ENCODE assay signal across 9 mouse cellular contexts in the genomic region with DNA sequence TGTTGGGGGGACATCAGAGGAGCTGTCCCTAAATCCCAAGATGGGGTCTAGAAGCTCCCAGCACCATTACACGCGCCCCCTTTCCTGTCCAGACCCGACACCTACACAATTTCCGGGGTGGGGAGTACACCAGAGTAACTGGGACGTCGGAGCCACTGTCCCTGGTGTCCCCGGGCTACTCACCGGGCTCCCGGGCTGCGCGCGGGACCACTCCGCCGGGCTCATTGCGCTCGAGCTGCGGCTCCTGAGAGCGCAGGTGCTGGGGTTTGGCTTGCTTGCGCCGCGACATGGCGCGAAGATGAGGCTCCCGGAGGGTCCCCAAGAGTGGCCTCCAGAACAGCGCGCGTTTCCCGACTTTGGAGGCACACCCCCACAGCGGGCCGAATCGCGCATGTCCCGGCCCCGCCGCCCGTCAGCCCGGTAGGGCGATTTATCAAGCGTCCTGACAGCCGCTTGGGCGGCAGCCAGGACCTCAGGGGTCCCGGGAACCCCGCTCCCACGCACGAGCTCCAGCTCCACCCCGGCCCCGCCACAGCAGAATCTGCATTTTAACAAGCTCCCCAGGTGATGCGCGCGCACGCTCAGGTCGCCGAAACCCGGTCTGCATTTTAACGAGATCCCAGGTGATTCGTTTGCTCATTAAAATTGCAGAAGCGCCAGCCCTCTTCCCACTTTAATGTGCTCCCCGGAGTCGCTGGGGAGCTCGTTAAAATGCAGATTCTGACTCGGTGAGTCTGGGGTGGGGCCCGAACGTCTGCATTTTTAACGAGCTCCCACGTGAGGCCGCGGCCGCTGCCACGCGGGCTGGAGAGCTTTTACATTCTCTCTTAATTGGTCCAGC. TPM values are rescaled to one million over a fixed set of nuclear protein-coding genes. Genes with fewer than 3 reads are reported as not detected.
DNase-seq lines count a peak whose midpoint lies in the region; ATAC-seq and TF ChIP-seq lines count a peak whose summit lies in the region.
"Had no signal": no experiment of that assay in that cellular context is flagged by ENCODE, and none has a peak within 500 bp of the region (broad histone marks: within the 10 kb centered on the region; RNA-seq: fewer than 3 reads in every experiment).

No protein-coding gene starts in this region.

- peak overlapping the region; percentile 94 for H3K4me2 ChIP-seq in hindbrain, embryonic 15.5 days
- H3K4me2 ChIP-seq in liver, embryonic 13.5 days, result peak overlapping the region; percentile 63
- peak overlapping the region; percentile 86 for H3K4me2 ChIP-seq in stomach, postnatal 0 days (replicated peaks; ENCODE audit: low read depth)

- peaks cover 23% of the 10 kb centered on the region for H3K4me1 ChIP-seq in hindbrain, embryonic 15.5 days (replicated peaks)
- peaks cover 17% of the 10 kb centered on the region; the same call in 1 of the 2 replicates for H3K4me1 ChIP-seq in liver, embryonic 13.5 days (replicated peaks)
- no peaks in the 10 kb centered on the region for H3K4me1 ChIP-seq in stomach, postnatal 0 days (replicated peaks; ENCODE audit: control insufficient read depth, insufficient read depth)

- 1% methylated on average over 69 of the region's 70 CpGs for WGBS in hindbrain, embryonic 15.5 days
- WGBS in liver, embryonic 13.5 days (ENCODE audit: insufficient replicate concordance), result under 1% methylated on average over 62 of the region's 70 CpGs
- WGBS in stomach, postnatal 0 days, result under 1% methylated on average over 70 of the region's 70 CpGs

- H3K27me3 ChIP-seq in hindbrain, embryonic 15.5 days, result peaks cover 24% of the 10 kb centered on the region
- H3K27me3 ChIP-seq in liver, embryonic 13.5 days, result peaks cover 48% of the 10 kb centered on the region
- no peaks in the 10 kb centered on the region; the same call in 1 of the 2 replicates for H3K27me3 ChIP-seq in stomach, postnatal 0 days (ENCODE audit: control insufficient read depth, insufficient read depth, low read length)

- peak overlapping the region; percentile 43 for H3K9ac ChIP-seq in hindbrain, embryonic 15.5 days
- H3K9ac ChIP-seq in liver, embryonic 13.5 days, result no peak overlapping the region
- H3K9ac ChIP-seq in stomach, postnatal 0 days (ENCODE audit: low read length), result peak overlapping the region; percentile 48

- no peaks in the 10 kb centered on the region for H3K36me3 ChIP-seq in hindbrain, embryonic 15.5 days
- no peaks in the 10 kb centered on the region for H3K36me3 ChIP-seq in liver, embryonic 13.5 days
- no peaks in the 10 kb centered on the region for H3K36me3 ChIP-seq in stomach, postnatal 0 days (ENCODE audit: control insufficient read depth, insufficient read depth, low read length)

- TF ChIP-seq EP300 in stomach, postnatal 0 days (optimal IDR thresholded peaks at IDR 0.05), result no peak

- H3K9me3 ChIP-seq in hindbrain, embryonic 15.5 days, result no peaks in the 10 kb centered on the region
- H3K9me3 ChIP-seq in liver, embryonic 13.5 days (replicated peaks), result no peaks in the 10 kb centered on the region
- no peaks in the 10 kb centered on the region for H3K9me3 ChIP-seq in stomach, postnatal 0 days (ENCODE audit: control insufficient read depth, low read length)

- peak; percentile 13 for DNase-seq in CD4-positive, CD25-positive, alpha-beta regulatory T cell, adult 2 months (ENCODE audit: low read depth, low spot score)
- peak; percentile 39 for DNase-seq in right cerebral cortex, postnatal 25 days
- DNase-seq in right cerebral cortex, adult 2 months (ENCODE audit: low spot score in 2 of 2), result no peak
- no peak for DNase-seq in liver, embryonic 13.5 days
- peak; percentile 31 for DNase-seq in stomach, postnatal 0 days (ENCODE audit: low spot score)
- no peak for DNase-seq in natural killer cell, adult 2 months (ENCODE audit: low spot score in 2 of 2)

- no peak for ATAC-seq in CD4-positive, CD25-positive, alpha-beta regulatory T cell, adult 4 months
- peak; percentile 59; the same call in 1 of the 2 replicates for ATAC-seq in hindbrain, embryonic 15.5 days (ENCODE audit: low FRiP score, low read depth)
- ATAC-seq in liver, embryonic 13.5 days (ENCODE audit: low read depth), result no peak
- peak; percentile 12; the same call in 1 of the 2 replicates for ATAC-seq in stomach, postnatal 0 days (ENCODE audit: low FRiP score, low TSS enrichment)

- H3K4me3 ChIP-seq in hindbrain, embryonic 15.5 days, result peak overlapping the region; percentile 47
- peak overlapping the region; percentile 45 for H3K4me3 ChIP-seq in liver, embryonic 13.5 days (replicated peaks)
- H3K4me3 ChIP-seq in stomach, postnatal 0 days (ENCODE audit: low read depth, low read length), result peak overlapping the region; percentile 49
- H3K4me3 ChIP-seq: erythroblast, embryonic 14.5 days had no signal

- no peak overlapping the region for H3K27ac ChIP-seq in hindbrain, embryonic 15.5 days (replicated peaks)
- no peak overlapping the region for H3K27ac ChIP-seq in liver, embryonic 13.5 days
- H3K27ac ChIP-seq in stomach, postnatal 0 days (replicated peaks), result peak overlapping the region; percentile 56

- no peak for TF ChIP-seq CTCF in stomach, postnatal 0 days (IDR thresholded peaks at IDR 0.05; ENCODE audit: low read depth)

RNA-seq across cellular contexts. Expression of a gene that starts 43.1 kb away (rescaled TPM):
- polyA plus RNA-seq in CD4-positive, CD25-positive, alpha-beta regulatory T cell, adult 4 months (2017; shearing (Covaris generic)), result 10 to 100 TPM; 26.5 to 40.1 TPM
- polyA plus RNA-seq in hindbrain, embryonic 15.5 days (2015; fragmentation: Nextera tagmentation; extraction: Ambion mirVana), result 30.9 and 34.8 TPM in 2 replicates
- 12.0 and 13.7 TPM in 2 replicates for polyA plus RNA-seq in liver, embryonic 13.5 days (2015; fragmentation: Nextera tagmentation; extraction: Ambion mirVana)
- 28.0 and 29.8 TPM in 2 replicates for polyA plus RNA-seq in stomach, postnatal 0 days (2015; fragmentation: Nextera tagmentation; extraction: Ambion mirVana)

Comparison
In these comparisons a context has a peak if more than half of its experiments do, and no peak if none do; other contexts are left out.
1. DNase-seq: peak in CD4-positive, CD25-positive, alpha-beta regulatory T cell, adult 2 months (single experiment), right cerebral cortex, postnatal 25 days (single experiment) and stomach, postnatal 0 days (single experiment); none in right cerebral cortex, adult 2 months (0 of 2), liver, embryonic 13.5 days (single experiment) and natural killer cell, adult 2 months (0 of 2).
2. ATAC-seq: peak in hindbrain, embryonic 15.5 days (single experiment) and stomach, postnatal 0 days (single experiment); none in CD4-positive, CD25-positive, alpha-beta regulatory T cell, adult 4 months (single experiment) and liver, embryonic 13.5 days (single experiment).
3. Peak in every context shown above with its lines, with median percentiles within 50 percentile points of each other: H3K4me2 ChIP-seq and H3K4me3 ChIP-seq.